Mouse (Mus musculus): ENCODE data around the gene Shpk.

Shpk gene

GRCm38 (mm10) chr11:73201021-73201420 lies 1.8 kb downstream of the Shpk start:
- no peak for DNase-seq

DNA sequence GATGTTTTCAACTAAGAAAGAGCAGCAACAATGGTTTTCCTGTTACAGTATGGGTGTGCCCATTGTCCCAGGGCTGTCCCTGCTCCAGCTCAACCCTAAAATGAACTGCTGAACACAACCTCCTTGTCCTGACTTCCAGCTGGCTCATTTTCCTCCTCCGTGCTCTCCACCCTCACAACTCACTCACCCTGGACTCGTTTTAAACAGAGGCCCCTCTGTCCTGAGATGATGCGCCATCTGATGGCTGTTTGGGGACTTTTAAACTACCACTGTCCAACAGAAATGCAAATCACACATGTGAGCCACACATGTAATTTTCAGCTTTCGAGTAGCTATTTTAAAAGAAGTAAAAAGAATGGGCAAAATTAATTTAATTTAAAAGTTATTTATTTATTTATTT lies 2.3 kb downstream of the Shpk start:
- no peak for DNase-seq

DNA sequence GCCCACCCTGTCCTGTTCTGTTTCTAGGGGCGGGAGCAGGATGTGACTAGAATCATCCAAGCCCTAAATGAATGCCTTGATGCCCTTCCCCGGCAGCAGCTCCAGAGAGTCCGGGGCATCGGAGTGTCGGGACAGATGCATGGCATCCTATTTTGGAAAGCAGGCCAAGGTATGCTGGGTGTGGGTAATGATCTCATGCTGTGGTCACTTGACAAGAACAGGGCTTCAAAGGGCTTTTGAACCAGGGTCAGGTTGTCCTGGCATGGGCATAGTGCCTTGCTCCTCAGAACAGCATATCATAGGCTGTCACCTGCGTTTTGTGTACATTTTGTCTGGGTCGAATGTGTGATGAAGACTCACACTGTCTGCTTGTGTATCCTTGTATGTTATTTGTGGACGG lies 4.6 kb downstream of the Shpk start:
- no peak for DNase-seq

DNA sequence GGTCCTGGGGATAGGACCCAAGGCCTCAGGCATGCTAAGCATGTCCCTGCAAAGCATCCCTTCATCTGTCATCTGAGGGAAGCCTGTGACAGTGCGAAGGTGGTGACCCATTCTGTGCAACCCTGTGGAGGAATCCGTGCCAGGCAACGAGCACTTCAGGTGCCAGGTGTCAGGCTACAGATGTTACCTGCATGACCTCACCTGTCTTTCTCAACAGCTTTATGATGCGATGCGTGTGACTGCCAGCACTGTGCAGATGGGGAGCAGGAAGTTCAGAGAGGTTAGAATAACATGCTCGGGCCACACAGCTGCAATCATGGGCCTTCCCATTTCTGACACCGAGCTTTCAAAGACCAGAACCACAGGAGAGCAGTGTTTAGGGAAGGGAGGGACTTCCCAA lies 5.9 kb downstream of the Shpk start:
- DNase-seq, result no peak

GRCm38 (mm10) chr11:73207621-73208020 lies 8.4 kb downstream of the Shpk start:
- no peak for DNase-seq

- no peak for DNase-seq
Measured at GRCm38 (mm10) chr11:73213956-73214355, 14.7 kb downstream of the Shpk start.

DNA sequence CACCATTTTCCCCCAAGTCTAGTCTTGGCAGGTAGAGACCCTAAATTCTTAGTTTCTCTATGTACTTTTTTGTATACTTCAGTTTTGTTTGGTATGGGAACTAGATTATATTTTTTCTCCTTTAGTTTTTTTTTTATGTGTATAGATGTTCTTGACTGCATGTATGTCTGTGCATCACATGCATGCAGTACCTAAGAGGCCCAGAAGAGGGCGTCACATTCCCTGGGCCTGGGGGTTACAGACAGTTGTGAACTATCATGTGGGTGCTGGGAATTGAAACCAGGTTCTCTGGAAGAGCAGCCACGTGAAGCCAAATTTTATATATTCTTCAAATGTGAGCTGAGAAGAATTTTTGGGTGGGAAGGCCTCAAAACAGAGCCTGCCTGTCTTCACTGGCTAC lies 20.4 kb downstream of the Shpk start:
- DNase-seq, result no peak

DNA sequence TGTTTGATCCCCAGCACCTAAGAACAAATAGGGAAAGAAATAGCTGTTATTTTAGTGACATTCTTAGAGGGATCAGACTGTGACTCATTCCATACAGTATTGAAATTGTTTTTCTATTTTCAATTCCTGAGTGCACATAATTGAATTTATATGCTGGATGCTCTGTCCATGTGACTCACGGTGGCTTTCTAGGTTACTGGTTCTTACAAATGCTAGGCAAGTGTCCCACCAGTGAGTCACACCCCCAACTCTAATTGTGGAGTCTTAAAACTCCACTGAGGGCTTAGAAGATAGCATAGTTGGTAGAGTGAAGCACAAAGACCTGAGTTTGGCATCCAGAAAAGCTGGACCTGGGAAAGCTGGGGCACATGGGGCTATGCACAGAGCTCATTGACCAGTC lies 21.4 kb downstream of the Shpk start:
- DNase-seq, result no peak

DNA sequence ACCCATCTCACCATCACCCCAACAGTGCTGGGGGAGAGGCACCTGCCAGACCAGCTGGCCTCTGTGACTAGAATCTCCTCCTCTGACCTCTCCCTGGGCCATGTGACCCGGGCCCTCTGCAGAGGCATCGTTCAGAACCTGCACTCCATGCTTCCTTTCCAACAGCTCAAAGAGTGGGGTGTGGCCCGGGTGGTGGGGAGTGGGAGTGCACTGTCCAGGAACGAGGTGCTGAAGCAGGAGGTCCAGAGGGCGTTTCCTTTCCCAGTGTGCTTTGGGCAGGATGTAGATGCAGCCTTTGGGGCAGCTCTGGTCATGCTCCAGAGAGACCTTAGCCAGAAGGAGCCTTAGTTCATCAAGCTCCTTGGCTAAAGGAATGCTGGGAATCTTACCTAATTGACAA lies 23.6 kb downstream of the Shpk start:
- no peak for DNase-seq

DNA sequence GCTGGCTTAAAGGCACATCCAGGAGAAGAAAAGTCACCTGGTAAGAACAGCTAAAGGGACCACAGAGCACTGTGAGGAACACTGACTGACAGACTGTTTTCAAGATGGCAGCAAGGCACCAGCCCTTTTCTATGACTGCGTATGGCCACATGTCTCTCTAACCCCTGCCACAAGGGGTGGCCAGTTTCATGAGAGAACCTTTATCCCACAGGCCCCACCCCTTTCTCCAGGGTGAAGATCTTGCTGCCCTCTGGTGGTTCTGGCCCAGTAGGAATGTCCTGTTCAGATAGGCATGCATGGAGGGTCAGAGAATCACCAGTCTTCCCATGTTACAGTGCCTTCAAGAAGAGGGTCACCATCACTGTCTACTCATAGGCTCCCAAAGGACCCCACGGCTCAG lies 24.7 kb downstream of the Shpk start:
- DNase-seq, result no peak

DNA sequence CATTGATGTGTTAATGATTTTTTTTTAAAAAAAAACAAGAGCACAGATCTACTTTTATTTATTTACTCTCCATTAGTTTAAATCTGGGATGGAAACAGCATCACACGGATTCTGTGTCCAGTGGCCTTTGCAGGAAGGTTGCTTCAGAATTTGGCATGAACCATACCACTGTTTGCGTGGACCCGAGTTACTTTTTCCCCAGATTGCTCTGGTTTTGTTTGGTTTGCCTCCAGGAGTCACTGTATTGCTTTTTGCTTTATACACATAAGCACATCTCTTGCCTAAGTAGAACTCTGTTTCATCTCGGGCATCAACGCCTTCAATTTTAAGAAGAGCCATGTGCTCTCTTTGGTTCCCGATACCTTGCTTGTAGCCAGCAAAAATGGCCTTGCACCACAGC lies 26.6 kb downstream of the Shpk start:
- no peak for DNase-seq

- no peak for DNase-seq
Measured at GRCm38 (mm10) chr11:73228881-73229280, 29.6 kb downstream of the Shpk start.

GRCm38 (mm10) chr11:73230081-73230480 lies 30.8 kb downstream of the Shpk start:
- DNase-seq, result no peak

DNA sequence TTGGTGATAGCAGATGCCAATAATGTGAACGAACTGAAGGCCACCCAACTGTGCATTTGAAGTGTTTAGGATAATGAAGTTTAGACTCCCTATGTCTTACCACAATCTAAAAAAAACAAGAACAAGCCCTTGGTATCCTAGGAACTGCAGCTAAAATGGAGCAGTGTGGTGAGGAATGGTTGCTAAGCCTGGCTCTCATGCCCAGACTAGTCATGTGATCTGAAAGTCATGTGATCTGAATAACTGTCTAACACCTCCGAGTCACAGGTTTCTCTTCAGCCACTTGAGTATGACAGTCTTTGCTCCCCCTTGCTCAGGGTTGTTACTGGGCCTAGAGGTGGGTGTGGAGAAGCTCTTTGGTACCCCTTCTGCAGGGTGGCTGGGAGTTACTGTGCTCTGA lies 33.3 kb downstream of the Shpk start:
- DNase-seq, result no peak

- no peak for DNase-seq
Measured at GRCm38 (mm10) chr11:73233992-73234391, 34.7 kb downstream of the Shpk start, which contains the start of gene Trpv1. TSS of gene Trpv1 (plus strand) at chr11:73234292.

- no peak for DNase-seq
Measured at GRCm38 (mm10) chr11:73235990-73236701, 36.9 kb downstream of the Shpk start.

GRCm38 (mm10) chr11:73236731-73237130 lies 37.5 kb downstream of the Shpk start:
- DNase-seq, result no peak

- no peak for DNase-seq
Measured at GRCm38 (mm10) chr11:73242199-73242598, 42.9 kb downstream of the Shpk start.

- DNase-seq, result no peak
Measured at GRCm38 (mm10) chr11:73242777-73243176, 43.5 kb downstream of the Shpk start.

- DNase-seq, result no peak
Measured at GRCm38 (mm10) chr11:73257362-73257945, 58.2 kb downstream of the Shpk start.

DNA sequence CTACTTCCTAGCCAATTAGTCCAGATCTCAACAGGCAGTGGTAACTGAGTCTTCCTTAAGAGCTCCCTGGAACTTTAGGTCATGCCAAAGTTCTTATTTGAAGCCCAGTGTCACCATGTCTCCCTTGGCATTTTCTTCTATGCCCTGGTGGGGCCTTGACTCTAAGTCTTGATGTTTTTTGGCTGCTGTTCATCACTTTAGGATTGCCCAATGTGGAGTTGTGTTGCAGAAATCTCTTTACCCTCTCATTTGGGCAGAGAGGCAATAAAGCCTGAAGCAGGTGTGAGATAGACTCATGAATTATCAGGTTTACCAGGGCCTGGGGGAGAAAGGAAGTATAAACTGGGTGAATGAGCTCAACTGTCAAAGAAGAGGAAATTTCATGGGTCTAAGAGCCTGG lies 59.4 kb downstream of the Shpk start:
- no peak for DNase-seq

DNA sequence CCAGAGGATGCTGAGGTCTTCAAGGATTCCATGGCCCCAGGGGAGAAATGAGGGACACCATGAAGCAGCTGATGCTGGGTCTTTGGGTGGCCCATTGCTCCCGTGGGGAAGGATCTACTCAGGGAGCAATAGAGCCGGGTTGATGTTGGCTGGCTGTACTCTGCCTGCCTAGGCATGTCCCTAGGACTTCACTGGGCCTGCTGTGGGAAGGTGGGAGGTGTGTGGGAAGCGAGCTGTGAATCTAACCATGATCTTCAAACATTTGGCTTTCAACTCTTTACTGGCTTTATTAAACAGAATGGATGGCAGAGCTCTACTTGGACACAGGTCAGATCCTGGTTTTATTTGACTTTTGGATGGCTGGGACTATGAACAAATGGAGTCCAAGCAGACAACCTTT lies 61.2 kb downstream of the Shpk start:
- DNase-seq, result no peak

DNA sequence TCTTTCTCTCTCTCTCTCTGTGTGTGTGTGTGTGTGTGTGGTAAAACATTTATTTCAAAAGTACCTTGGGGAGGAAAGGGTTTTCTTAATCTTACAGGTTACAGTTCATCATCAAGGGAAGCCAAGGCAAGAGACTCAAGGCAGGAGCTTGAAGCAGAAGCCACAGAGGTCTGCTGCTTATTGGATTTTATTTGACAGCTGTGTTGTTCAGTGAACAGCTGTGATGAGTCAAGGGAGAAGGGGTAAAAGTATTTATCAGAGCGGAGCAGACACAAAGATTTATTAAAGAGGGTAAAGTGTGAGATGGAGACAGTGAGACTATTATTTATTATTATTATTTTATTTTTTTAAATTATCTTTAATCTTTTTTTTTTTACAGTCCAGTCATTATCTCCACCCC lies 62.1 kb downstream of the Shpk start:
- no peak for DNase-seq

GRCm38 (mm10) chr11:73267267-73267666 lies 68.0 kb downstream of the Shpk start, which contains the start of gene Trpv3:
TSS of gene Trpv3 (plus strand) at chr11:73267388.
- DNase-seq, result no peak

All from right cerebral cortex, adult 18-20 months (tissue).